Mouse (Mus musculus) adrenal gland, adult 8-10 months (tissue): ENCODE results near the gene Cnp. TPM values are rescaled to one million over a fixed set of nuclear protein-coding genes. Genes with fewer than 3 reads are reported as not detected.
"Not testable (repeated sequence)": the region's sequence is repeated elsewhere in the genome, so short reads cannot be mapped to it uniquely, and the experiment has no call there.

Source experiments
- DNase-seq: peaks from one replicate; pipeline ENCODE4 v3.0.0; 2022
- total RNA-seq, 4 experiments: library from RNA; stranded (reverse); gene quantifications; 2 replicates each; pipeline ENCODE4 v1.2.4; 2022

Cnp gene
- 10 to 100 TPM; 47.5 to 85.0 (median 71.9) TPM for total RNA-seq

DNA sequence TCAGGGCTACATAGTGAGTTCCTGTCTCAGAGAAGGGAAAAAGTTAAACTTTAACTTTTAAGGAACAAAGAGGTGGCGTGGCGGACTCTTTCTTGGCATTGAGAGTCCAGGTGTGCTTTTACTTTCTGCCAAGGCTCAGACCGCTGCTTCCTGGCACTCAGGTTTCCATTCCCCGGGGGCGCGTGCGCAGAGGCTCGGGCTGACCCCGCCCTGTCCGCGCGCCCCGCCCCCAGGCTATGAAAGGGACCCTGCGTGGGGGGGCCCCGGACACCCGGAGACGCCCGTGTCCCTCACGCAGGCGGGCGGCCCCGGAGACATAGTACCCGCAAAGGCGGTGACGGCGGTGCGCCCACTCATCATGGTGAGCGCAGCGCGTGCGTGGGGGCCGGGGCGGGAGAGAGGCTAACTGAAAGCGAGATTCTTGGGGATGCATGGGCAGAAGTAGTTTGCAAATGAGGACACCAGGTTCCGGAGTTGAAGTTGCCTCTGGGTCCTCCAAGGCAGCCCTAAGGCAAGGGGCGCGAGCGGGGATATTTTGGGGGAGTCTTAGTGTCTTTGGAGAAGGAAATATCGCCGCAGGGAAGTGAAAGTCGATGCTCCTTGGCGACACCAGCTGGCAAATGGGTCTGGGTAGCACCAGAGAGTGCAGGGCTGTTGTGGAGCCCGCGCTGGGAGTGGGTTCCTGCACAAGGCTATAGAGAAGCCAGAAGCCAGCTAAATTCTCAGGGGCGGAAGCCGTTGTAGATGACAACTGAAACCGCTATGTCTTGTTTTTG, at the start of gene Cnp:
TSS of gene Cnp (plus strand) at position 197 of the 776 bp plus-strand sequence.
- DNase-seq, result peak; percentile 67

DNA sequence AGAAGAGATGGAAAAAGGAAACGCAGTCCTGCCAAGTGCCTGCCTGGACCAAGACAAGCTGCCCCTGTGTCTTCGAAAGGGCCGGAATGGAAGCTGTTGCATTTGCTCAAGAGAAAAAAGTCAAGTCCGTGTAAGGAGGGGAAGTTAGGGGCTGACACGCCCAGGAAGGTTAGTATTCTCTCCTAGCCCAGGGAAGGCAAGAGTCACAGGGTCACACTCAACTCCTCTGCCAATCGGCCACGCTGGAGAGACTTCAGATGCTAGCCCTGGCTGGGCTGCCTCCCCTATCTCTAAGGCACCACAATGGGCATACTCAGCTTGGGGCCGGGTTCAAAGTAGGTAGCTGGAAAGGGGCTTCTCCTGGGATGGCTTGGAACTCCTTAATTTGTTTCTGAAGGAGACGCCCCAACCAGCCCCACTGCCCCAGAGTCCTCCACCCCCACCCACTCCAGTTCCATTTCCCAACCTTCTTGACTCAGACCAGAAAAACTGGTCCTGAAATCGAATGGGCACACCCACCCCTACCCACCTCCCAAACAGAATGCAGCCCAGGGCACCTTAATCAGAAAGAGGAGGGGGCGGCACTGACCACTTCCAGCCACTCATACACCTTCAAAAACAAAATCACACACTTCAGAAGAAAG, 49.6 kb upstream of the Cnp start:
- DNase-seq, result no peak

DNA sequence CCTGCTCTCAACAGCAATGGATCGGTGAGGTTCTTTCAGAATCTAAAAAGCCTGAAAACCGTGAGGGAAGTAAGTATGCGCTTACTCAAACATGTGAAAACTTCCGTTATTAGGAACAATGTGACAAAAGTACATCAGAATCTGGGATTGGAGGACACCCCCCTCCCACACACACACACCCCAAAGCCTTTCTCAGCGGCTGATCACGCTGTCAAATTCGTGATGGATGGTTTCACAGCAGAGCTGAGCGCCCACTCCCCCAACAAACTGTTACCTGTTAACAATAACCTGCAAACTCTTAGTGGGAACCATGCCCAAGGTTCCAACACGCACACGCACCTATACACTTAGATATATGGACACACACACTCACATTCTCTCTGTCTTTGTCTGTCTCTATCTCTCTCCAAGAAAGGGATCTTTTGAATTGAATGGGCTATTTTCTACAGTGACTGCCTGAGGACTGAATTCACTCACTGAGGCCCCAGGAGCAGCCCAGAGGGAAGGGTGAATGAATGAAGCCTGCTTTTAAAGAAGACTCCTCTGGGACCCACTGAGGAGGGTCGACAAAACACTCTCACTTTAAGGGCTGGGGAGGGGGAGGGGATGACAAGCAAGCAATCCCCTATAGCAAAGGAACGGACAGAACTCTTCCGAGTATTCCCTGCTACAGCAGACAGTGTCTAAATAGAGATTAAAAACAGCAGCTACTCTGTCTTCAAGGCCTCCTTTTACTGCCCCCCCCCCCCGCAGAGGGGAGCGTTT, 48.5 kb upstream of the Cnp start:
- no peak for DNase-seq

- no peak for DNase-seq
Measured at GRCm38 (mm10) chr11:100527066-100527457, 47.6 kb upstream of the Cnp start.

DNA sequence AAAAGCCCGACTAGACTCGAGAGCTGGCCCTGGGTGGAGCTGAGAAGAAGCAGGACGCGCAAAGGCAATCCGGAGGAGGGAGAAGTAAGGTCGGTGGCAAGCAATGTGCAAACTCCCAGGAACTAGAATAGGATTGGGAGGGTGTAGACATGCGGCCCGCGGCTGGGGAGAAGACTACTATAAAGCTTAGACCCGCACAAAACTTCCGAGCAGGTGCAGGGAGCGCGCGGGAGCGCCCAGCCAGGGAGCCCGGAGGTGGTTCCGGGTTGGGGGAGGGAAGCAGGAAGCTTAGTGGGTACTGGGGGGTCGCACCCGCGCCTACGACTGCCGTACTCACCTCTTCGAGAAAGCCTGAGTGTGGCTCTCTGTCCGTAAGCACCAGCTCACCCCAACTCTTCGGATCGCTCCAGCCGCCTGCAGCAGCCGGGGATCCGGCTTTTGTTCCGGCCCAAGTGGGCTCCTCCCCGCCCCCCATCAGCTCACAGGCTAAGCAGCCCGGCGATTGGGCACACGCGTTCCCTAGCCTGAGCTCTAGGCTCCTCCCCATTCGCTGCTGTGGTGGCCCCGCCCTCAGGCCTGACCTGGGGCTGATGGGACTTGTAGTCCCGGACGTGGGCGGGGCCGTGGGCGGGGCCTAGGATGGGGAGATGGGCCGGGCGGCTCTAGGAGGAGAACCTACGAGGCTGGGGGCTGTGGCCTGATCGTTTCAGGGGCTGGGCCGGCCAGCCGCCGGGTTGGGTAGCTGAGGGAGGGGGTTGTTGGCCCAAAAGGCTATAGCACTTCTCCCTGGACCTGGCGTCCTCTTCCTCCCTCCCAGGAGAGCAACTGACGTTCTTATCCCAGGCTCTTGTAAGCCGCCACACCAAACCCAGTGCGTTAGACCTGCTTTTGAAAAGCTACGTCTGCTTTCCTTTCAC, 47.0 kb upstream of the Cnp start, which contains the start of gene Acly:
TSS of gene Acly (minus strand) at position 543 of the 917 bp plus-strand sequence.
- peak; percentile 99 for DNase-seq

DNA sequence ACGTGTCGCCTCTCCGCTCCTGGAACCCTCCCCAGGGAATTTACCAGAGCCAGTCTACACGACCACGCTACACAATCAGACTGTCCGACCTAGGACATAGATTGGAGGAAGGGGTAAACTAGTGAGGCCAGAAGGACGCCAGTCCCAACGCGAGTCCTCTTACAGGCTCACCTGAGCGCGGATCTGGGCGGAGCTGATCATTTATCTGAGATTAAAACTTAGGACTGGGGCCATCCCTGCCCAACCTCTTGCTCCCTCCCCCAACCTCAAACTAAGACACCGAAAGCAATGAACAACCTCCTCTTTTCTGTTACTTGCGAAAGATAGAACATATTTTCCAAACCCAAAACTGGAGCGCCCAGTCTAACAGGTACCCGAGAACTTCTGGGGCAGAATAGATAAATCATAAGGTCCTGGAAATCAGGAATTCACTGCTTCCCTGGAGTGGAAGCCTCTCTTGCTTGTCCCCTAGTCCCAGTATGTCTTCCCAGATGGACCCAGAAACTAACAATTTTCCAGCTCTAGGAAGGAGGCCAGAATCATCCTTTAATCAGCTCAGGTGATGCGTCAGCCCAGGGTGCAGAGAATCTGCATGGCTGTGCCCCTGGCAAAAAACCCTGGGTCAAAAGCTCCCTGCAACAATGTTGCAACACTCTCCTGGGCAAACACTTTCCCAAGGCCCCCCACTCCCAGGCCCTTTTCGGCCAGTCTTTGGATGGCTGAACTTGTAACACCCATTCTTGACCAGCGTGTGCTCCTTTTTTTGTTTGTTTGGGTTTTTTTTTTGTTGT, 46.1 kb upstream of the Cnp start:
- no peak for DNase-seq

GRCm38 (mm10) chr11:100533871-100534270, 40.8 kb upstream of the Cnp start:
- no peak for DNase-seq

- not testable (repeated sequence) for DNase-seq
Measured at GRCm38 (mm10) chr11:100534411-100534810, 40.3 kb upstream of the Cnp start.

- not testable (repeated sequence) for DNase-seq
Measured at GRCm38 (mm10) chr11:100534821-100535220, 39.9 kb upstream of the Cnp start.

GRCm38 (mm10) chr11:100535996-100536395, 38.7 kb upstream of the Cnp start:
- no peak for DNase-seq

GRCm38 (mm10) chr11:100536466-100536865, 38.2 kb upstream of the Cnp start:
- DNase-seq, result no peak

- DNase-seq, result no peak
Measured at GRCm38 (mm10) chr11:100540966-100541365, 33.7 kb upstream of the Cnp start.

- no peak for DNase-seq
Measured at GRCm38 (mm10) chr11:100541577-100541976, 33.1 kb upstream of the Cnp start.

DNA sequence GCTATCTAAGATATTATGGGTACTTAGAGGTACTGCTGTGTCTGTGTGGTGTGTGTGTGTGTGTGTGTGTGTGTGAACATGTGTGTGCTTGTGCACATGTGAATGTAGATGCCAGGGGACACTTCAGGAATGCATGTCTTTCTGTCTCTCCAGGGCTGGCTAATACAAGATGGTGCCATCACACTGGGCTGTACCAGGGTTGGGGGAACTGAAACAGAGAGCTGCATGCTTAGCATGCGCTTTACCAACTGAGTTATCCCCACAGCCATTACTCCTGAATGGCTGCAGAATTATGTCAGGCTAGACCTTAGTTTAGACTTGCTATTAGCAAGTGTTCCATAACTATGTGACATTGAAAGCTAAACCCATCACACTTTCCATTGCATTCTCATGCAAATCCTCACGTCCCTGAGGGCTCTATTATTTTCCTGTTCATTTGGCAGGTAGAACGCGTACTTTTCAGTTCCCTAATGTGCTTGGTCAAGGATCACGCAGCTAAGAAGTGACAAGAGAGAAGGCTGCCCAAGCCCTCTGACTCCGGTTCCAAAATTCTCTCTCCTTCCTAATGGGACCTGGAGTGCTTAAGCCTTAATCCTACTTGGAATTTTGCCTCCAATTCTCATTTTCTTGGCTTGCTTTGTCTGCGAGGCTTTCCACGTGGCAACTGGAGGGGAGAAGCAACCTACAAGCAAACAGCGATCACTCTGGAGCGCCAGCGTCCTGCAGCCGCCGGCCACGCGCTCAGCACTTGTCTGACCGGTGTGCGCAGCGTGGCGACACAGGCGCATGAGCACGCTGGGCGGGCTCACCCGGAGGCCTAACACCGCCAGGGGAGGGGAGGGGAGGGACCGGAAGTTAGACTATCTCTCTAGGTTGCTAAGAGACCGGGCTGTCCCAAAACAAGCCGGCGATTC, 29.6 kb upstream of the Cnp start, which contains the start of gene Ttc25:
TSS of gene Ttc25 (plus strand) at position 776 of the 914 bp plus-strand sequence.
- DNase-seq, result peak; percentile 91

DNA sequence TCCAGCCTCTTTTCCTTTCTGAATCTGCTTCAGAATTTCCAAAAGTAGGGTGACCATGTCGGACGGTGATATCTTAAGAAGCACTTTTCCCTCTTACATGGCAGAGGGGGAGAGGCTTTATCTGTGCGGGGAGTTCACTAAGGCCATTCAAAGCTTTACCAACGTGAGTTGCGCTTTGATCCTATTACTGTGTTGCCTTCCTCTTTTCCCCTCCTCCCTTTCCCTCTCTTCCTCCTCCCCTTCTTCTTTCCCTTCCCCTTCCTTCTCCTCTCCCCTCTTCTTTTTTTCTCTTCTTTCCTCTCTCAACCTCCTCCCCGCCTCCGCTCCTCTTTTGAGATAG, 29.0 kb upstream of the Cnp start:
- no peak for DNase-seq

GRCm38 (mm10) chr11:100546955-100547354, 27.7 kb upstream of the Cnp start:
- no peak for DNase-seq

GRCm38 (mm10) chr11:100548141-100548540, 26.6 kb upstream of the Cnp start:
- no peak for DNase-seq

- no peak for DNase-seq
Measured at GRCm38 (mm10) chr11:100549466-100549865, 25.2 kb upstream of the Cnp start.

DNA sequence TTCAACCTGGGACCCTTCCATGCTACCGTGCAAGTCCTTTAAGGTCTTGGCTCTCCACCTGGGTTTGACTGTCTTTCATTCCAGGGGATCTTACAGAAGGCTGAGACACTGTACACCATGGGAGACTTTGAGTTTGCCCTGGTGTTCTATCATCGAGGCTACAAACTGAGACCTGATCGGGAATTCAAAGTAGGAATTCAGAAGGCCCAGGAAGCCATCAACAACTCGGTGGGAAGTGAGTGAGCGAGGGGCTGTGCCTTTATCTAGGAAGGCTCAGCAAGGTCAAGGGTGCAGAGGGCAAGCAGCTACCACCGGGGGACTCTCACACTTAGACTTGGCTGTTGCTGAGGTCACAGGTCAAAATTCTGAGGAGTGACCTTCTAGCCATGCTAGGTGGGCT, 24.6 kb upstream of the Cnp start:
- DNase-seq, result no peak

DNA sequence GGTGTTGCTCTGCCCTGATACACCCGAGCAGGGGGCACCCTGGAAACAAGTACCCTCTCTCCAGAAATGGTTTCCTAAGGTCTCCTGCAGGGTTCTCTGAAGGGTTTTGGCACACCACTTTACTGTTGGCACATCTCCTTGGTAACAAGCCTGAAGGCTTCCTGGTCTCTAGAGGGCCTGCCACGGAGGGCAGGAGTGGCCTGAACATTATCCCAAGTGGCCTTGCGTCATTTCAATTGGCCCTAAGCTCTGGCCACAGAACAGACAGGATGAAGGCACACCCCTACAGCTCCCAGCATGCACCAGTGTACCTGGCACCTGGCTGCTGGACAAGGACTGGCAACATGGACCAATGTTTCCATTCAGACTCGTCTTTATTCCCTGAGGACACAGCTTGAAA, 21.9 kb upstream of the Cnp start:
- no peak for DNase-seq
